Mouse (Mus musculus) stomach, embryonic 16.5 days (tissue): ENCODE data around the gene Pabpn1l. TPM values are rescaled to one million over a fixed set of nuclear protein-coding genes. Genes with fewer than 3 reads are reported as not detected.
A peak's percentile ranks its signal among the peaks of the same experiment; 100 is the strongest.

ENCODE experiments used
- ATAC-seq: fragments of 200-750 bp; cut with Nextera tagmentation; 2 replicates; pipeline ENCODE4 v1.8.0; 2017; ENCODE audit warnings: moderate number of reproducible peaks, moderate TSS enrichment; ENCODE audit not compliant: insufficient read depth, low FRiP score
- H3K27ac ChIP-seq: fragments of 300-500 bp; sonication (generic); 2 replicates; pipeline ENCODE4 v1.5.1; 2014; ENCODE audit warnings: low read length
- H3K27me3 ChIP-seq: fragments of 300-500 bp; sonication (generic); 2 replicates; pipeline ENCODE4 v1.6.1; 2014; ENCODE audit warnings: low read length, control low read depth, mixed read lengths; ENCODE audit not compliant: control insufficient read depth, insufficient read depth
- H3K36me3 ChIP-seq: fragments of 300-500 bp; sonication (generic); 2 replicates; pipeline ENCODE4 v1.6.1; 2014; ENCODE audit warnings: low read length; ENCODE audit not compliant: control insufficient read depth, insufficient read depth
- H3K4me1 ChIP-seq: fragments of 300-500 bp; sonication (generic); 2 replicates; pipeline ENCODE4 v1.6.1; 2014; ENCODE audit warnings: low read length, control low read depth, mixed read lengths; ENCODE audit not compliant: control insufficient read depth, insufficient read depth
- H3K4me2 ChIP-seq: fragments of 300-500 bp; sonication (generic); 2 replicates; pipeline ENCODE4 v1.6.1; 2014; ENCODE audit warnings: low read depth, low read length, mixed read lengths
- H3K4me3 ChIP-seq: fragments of 300-500 bp; sonication (generic); replicated peaks from 2 replicates; pipeline ENCODE4 v1.5.1; 2014; ENCODE audit warnings: mild to moderate bottlenecking, low read length
- H3K9ac ChIP-seq: fragments of 300-500 bp; sonication (generic); 2 replicates; pipeline ENCODE4 v1.6.1; 2014; ENCODE audit warnings: low read length
- H3K9me3 ChIP-seq: fragments of 300-500 bp; sonication (generic); replicated peaks from 2 replicates; pipeline ENCODE4 v1.6.1; 2016; ENCODE audit warnings: low read length, control low read depth; ENCODE audit not compliant: control insufficient read depth
- WGBS: fragments of 180-500 bp; shearing (Covaris S2); extraction: QIAGEN DNeasy Blood & Tissue Kit; methylation state at CpG from one replicate; pipeline ENCODE4 v1.1.7; 2014; 5-methylcytosine and 5-hydroxymethylcytosine counted together
- polyA plus RNA-seq: library from polyadenylated mRNA; unstranded; fragments of >200 nt; fragmentation: Nextera tagmentation; extraction: Ambion mirVana; gene quantifications from 2 replicates; pipeline ENCODE4 v1.2.1, GENCODE M21; 2015

The Pabpn1l gene
- polyA plus RNA-seq, 1 experiment from 2014 or later, result not detected

- WGBS, result 43% methylated on average over 8 of the region's 8 CpGs
- peaks cover 54% of the 10 kb centered on the region for H3K4me1 ChIP-seq
These were observed 42.7 kb upstream of the Pabpn1l start for GRCm38 (mm10) chr8:122665221-122665620.

DNA sequence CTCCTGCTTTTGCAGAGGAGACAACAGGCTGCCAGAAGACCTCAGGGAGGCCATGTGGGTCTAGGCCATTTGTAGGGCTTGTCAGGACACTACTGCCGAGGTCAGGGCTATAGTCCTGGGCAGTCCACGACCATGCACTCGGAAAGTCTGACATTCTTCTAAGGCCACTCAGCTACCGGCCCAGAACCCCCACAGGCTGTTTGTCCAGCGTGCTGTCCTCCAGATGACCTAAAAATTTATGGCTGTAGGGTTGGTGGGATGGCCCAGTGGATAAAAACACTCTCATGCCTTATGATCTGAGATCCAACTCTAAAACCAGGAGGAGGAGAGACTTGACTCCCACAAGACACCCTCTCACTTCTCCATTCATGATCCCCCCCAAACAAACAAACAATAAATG lies 41.1 kb upstream of the Pabpn1l start:
- no peaks in the 10 kb centered on the region for H3K27me3 ChIP-seq
- no peak overlapping the region for H3K27ac ChIP-seq
- no peak for ATAC-seq
- H3K36me3 ChIP-seq, result no peaks in the 10 kb centered on the region
- no peak overlapping the region for H3K4me2 ChIP-seq
- H3K4me3 ChIP-seq, result no peak overlapping the region
- 63% methylated on average over 5 of the region's 5 CpGs for WGBS
- H3K9ac ChIP-seq, result no peak overlapping the region
- peaks cover 58% of the 10 kb centered on the region for H3K4me1 ChIP-seq
- H3K9me3 ChIP-seq, result no peaks in the 10 kb centered on the region

More at GRCm38 (mm10) chr8:122665221-122665620, 42.7 kb upstream of the Pabpn1l start:
- H3K9ac ChIP-seq, result no peak overlapping the region; the same call in 1 of the 2 replicates
- ATAC-seq, result 0 out of 2 replicates have a peak, but pooled peaks have one; percentile 37
- no peak overlapping the region for H3K4me3 ChIP-seq
- no peak overlapping the region for H3K4me2 ChIP-seq
- no peaks in the 10 kb centered on the region for H3K36me3 ChIP-seq
- H3K27me3 ChIP-seq, result no peaks in the 10 kb centered on the region
- H3K27ac ChIP-seq, result peak overlapping the region; percentile 66
- H3K9me3 ChIP-seq, result no peaks in the 10 kb centered on the region

GRCm38 (mm10) chr8:122663106-122663505 lies 40.6 kb upstream of the Pabpn1l start:
- Histone ChIP-seq H3K27me3 (no peaks in the 10 kb centered on the region), H3K4me2 (no peak overlapping the region), H3K4me3 (no peak overlapping the region), H3K27ac (no peak overlapping the region), H3K36me3 (no peaks in the 10 kb centered on the region), H3K9ac (0 out of 2 replicates have a peak overlapping the region, but pooled peaks have one; percentile 22), H3K9me3 (no peaks in the 10 kb centered on the region), H3K4me1 (peaks cover 60% of the 10 kb centered on the region)
- no peak for ATAC-seq
- WGBS, result 73% methylated on average over 3 of the region's 3 CpGs

GRCm38 (mm10) chr8:122661894-122662293 lies 39.4 kb upstream of the Pabpn1l start:
- no peak overlapping the region for H3K27ac ChIP-seq
- no peak overlapping the region for H3K4me2 ChIP-seq
- no peaks in the 10 kb centered on the region for H3K27me3 ChIP-seq
- H3K36me3 ChIP-seq, result no peaks in the 10 kb centered on the region
- H3K4me1 ChIP-seq, result peaks cover 49% of the 10 kb centered on the region
- no peaks in the 10 kb centered on the region for H3K9me3 ChIP-seq
- no peak for ATAC-seq
- WGBS, result 71% methylated on average over 2 of the region's 2 CpGs
- H3K9ac ChIP-seq, result no peak overlapping the region
- H3K4me3 ChIP-seq, result no peak overlapping the region

DNA sequence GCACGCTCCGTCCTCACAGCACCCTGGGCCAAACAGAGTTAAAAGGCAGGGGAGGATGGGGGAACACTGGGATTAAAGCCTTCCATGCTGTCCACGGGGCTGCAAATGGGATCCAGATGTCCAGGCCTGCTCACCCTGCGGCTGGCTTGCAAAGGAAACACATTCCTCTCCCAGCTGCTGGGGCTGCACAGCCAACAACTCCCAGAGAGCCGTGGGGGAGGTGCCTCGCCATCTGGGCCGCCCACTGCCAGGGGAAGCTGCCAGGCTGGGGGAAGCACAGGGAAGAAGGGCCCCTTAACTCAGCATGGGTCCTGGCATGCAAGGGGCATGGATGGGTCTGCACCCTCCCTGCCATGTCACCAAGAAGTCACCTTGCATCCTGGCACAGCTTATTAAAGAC lies 38.6 kb upstream of the Pabpn1l start:
- peak; percentile 78 for ATAC-seq
- 18% methylated on average over 7 of the region's 7 CpGs for WGBS
- Histone ChIP-seq H3K4me1 (peaks cover 42% of the 10 kb centered on the region), H3K27ac (peak overlapping the region; percentile 34), H3K4me3 (no peak overlapping the region), H3K27me3 (no peaks in the 10 kb centered on the region), H3K36me3 (no peaks in the 10 kb centered on the region), H3K9me3 (no peaks in the 10 kb centered on the region), H3K9ac (0 out of 2 replicates have a peak overlapping the region, but pooled peaks have one; percentile 10), H3K4me2 (no peak overlapping the region)

DNA sequence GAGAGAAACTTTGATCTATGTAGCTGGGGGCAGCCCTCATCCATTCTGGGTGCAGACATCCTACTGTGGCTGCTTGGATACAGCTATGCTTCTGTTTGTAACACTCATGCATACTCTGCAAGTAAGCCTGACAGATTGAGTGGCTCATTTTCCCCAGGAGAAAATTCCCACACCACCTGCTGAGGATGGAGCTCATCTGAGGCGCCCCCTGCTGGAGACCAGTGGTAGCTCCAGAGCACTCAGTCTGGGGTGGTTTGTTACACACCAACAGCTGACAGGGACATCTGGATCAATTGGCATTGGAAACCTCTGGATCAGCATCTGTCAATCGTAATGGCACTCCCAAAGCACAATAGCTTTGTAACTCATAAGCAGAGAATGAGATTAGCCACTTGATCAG lies 37.5 kb upstream of the Pabpn1l start:
- no peak for ATAC-seq
- 72% methylated on average over 2 of the region's 2 CpGs for WGBS

GRCm38 (mm10) chr8:122658807-122659160 lies 36.2 kb upstream of the Pabpn1l start:
- no peaks in the 10 kb centered on the region for H3K9me3 ChIP-seq
- no peaks in the 10 kb centered on the region for H3K27me3 ChIP-seq
- H3K4me2 ChIP-seq, result no peak overlapping the region
- H3K9ac ChIP-seq, result no peak overlapping the region
- ATAC-seq, result no peak
- H3K4me3 ChIP-seq, result no peak overlapping the region
- H3K36me3 ChIP-seq, result no peaks in the 10 kb centered on the region
- WGBS, result 70% methylated on average over 9 of the region's 9 CpGs
- peaks cover 44% of the 10 kb centered on the region; the same call in 1 of the 2 replicates for H3K4me1 ChIP-seq
- H3K27ac ChIP-seq, result no peak overlapping the region

More for the DNA sequence above, 37.5 kb upstream of the Pabpn1l start:
- Histone ChIP-seq H3K27me3 (no peaks in the 10 kb centered on the region), H3K27ac (no peak overlapping the region), H3K4me3 (no peak overlapping the region), H3K36me3 (no peaks in the 10 kb centered on the region), H3K4me1 (peaks cover 36% of the 10 kb centered on the region), H3K9me3 (no peaks in the 10 kb centered on the region), H3K4me2 (no peak overlapping the region), H3K9ac (no peak overlapping the region)

GRCm38 (mm10) chr8:122658149-122658806 lies 35.7 kb upstream of the Pabpn1l start:
- H3K4me3 ChIP-seq, result no peak overlapping the region
- ATAC-seq, result no peak
- no peak overlapping the region for H3K9ac ChIP-seq
- H3K36me3 ChIP-seq, result no peaks in the 10 kb centered on the region
- WGBS, result 63% methylated on average over 10 of the region's 10 CpGs
- no peaks in the 10 kb centered on the region for H3K9me3 ChIP-seq
- no peaks in the 10 kb centered on the region for H3K27me3 ChIP-seq
- no peak overlapping the region for H3K4me2 ChIP-seq
- H3K27ac ChIP-seq, result no peak overlapping the region; the same call in 1 of the 2 replicates
- peaks cover 46% of the 10 kb centered on the region; the same call in 1 of the 2 replicates for H3K4me1 ChIP-seq

- Histone ChIP-seq H3K36me3 (no peaks in the 10 kb centered on the region), H3K27ac (no peak overlapping the region), H3K9ac (no peak overlapping the region), H3K27me3 (no peaks in the 10 kb centered on the region), H3K9me3 (no peaks in the 10 kb centered on the region), H3K4me3 (no peak overlapping the region), H3K4me2 (no peak overlapping the region), H3K4me1 (peaks cover 41% of the 10 kb centered on the region; the same call in 1 of the 2 replicates)
- 67% methylated on average over 13 of the region's 13 CpGs for WGBS
- no peak for ATAC-seq
These were observed 33.8 kb upstream of the Pabpn1l start for GRCm38 (mm10) chr8:122656056-122656999.
